Mouse (Mus musculus) lung, postnatal 0 days (tissue): ENCODE measurements around the gene Cracr2a. TPM values are rescaled to one million over a fixed set of nuclear protein-coding genes. Genes with fewer than 3 reads are reported as not detected.

Source experiments
- ATAC-seq: fragments of 200-750 bp; cut with Nextera tagmentation; 2 replicates; pipeline ENCODE4 v1.8.0; 2017; ENCODE audit warnings: moderate library complexity
- DNase-seq: peaks from one replicate; pipeline ENCODE4 v3.0.0-alpha.2; 2016; ENCODE audit warnings: low spot score
- H3K27ac ChIP-seq: fragments of 300-500 bp; sonication (generic); 2 replicates; pipeline ENCODE4 v1.5.1; 2014; ENCODE audit warnings: antibody characterized with exemption, mild to moderate bottlenecking, low read length, mixed read lengths
- H3K27me3 ChIP-seq: fragments of 300-500 bp; sonication (generic); replicated peaks from 2 replicates; pipeline ENCODE4 v1.6.1; 2014; ENCODE audit warnings: low read length, mixed read lengths; ENCODE audit not compliant: insufficient read depth
- H3K36me3 ChIP-seq: fragments of 300-500 bp; sonication (generic); 2 replicates; pipeline ENCODE4 v1.6.1; 2014; ENCODE audit warnings: low read length, mixed read lengths; ENCODE audit not compliant: insufficient read depth
- H3K4me1 ChIP-seq: fragments of 300-500 bp; sonication (generic); 2 replicates; pipeline ENCODE4 v1.6.1; 2014; ENCODE audit warnings: antibody characterized with exemption, low read depth, low read length, mixed read lengths; ENCODE audit not compliant: insufficient read depth
- H3K4me2 ChIP-seq: fragments of 300-500 bp; sonication (generic); replicated peaks from 2 replicates; pipeline ENCODE4 v1.6.1; 2014; ENCODE audit warnings: low read depth, mild to moderate bottlenecking, low read length, moderate library complexity, mixed read lengths
- H3K4me3 ChIP-seq: fragments of 300-500 bp; sonication (generic); 2 replicates; pipeline ENCODE4 v1.5.1; 2014; ENCODE audit warnings: low read depth, low read length
- H3K9ac ChIP-seq: fragments of 300-500 bp; sonication (generic); replicated peaks from 2 replicates; pipeline ENCODE4 v1.6.1; 2014; ENCODE audit warnings: low read depth, mild to moderate bottlenecking
- H3K9me3 ChIP-seq: fragments of 300-500 bp; sonication (generic); 2 replicates; pipeline ENCODE4 v1.6.1; 2016; ENCODE audit warnings: low read length, mixed read lengths
- CTCF ChIP-seq: IDR thresholded peaks from 2 replicates; pipeline ENCODE4 v1.5.1; 2016; ENCODE audit warnings: antibody characterized with exemption, mild to moderate bottlenecking
- EP300 ChIP-seq: IDR thresholded peaks from 2 replicates; pipeline ENCODE4 v1.6.1; 2016; ENCODE audit warnings: antibody characterized with exemption, mild to moderate bottlenecking, control low read depth
- WGBS: fragments of 180-500 bp; shearing (Covaris S2); extraction: QIAGEN DNeasy Blood & Tissue Kit; methylation state at CpG from one replicate; pipeline ENCODE4 v1.1.7; 2014; 5-methylcytosine and 5-hydroxymethylcytosine counted together
- polyA plus RNA-seq: library from polyadenylated mRNA; unstranded; fragments of >200 nt; fragmentation: Nextera tagmentation; extraction: Ambion mirVana; gene quantifications from 2 replicates; pipeline ENCODE4 v1.2.1, GENCODE M21; 2015

Gene Cracr2a
- polyA plus RNA-seq, 1 experiment from 2014 or later = 5.4 TPM

- no peaks in the 10 kb centered on the region for H3K9me3 ChIP-seq
- H3K4me1 ChIP-seq = no peaks in the 10 kb centered on the region
- no peak overlapping the region for H3K9ac ChIP-seq
- H3K4me3 ChIP-seq = no peak overlapping the region
- H3K4me2 ChIP-seq = no peak overlapping the region
- no peak overlapping the region for H3K27ac ChIP-seq
- no peaks in the 10 kb centered on the region for H3K27me3 ChIP-seq
- DNase-seq (no peak), ATAC-seq (no peak)
- no peaks in the 10 kb centered on the region for H3K36me3 ChIP-seq
- WGBS = 49% methylated on average over 6 of the region's 6 CpGs
- TF ChIP-seq EP300 (no peak), CTCF (no peak)
These were observed 126.2 kb downstream of the Cracr2a start for GRCm38 (mm10) chr6:127687181-127687860.

GRCm38 (mm10) chr6:127692298-127692697, 131.2 kb downstream of the Cracr2a start:
- H3K4me1 ChIP-seq = no peaks in the 10 kb centered on the region
- TF ChIP-seq CTCF (no peak), EP300 (no peak)
- no peaks in the 10 kb centered on the region for H3K27me3 ChIP-seq
- no peaks in the 10 kb centered on the region for H3K9me3 ChIP-seq
- H3K27ac ChIP-seq = no peak overlapping the region
- H3K36me3 ChIP-seq = no peaks in the 10 kb centered on the region
- 26% methylated on average over 7 of the region's 7 CpGs for WGBS
- no peak overlapping the region for H3K9ac ChIP-seq
- ATAC-seq (no peak), DNase-seq (no peak)
- H3K4me2 ChIP-seq = no peak overlapping the region
- H3K4me3 ChIP-seq = no peak overlapping the region

- no peak for DNase-seq
- Histone ChIP-seq H3K9me3 (no peaks in the 10 kb centered on the region), H3K4me2 (no peak overlapping the region), H3K27me3 (no peaks in the 10 kb centered on the region), H3K4me3 (no peak overlapping the region), H3K27ac (no peak overlapping the region), H3K36me3 (no peaks in the 10 kb centered on the region), H3K9ac (no peak overlapping the region), H3K4me1 (no peaks in the 10 kb centered on the region)
- no peak for ATAC-seq
- no peak for TF ChIP-seq EP300
- no peak for TF ChIP-seq CTCF
- 86% methylated on average over 7 of the region's 7 CpGs for WGBS
These were observed 132.5 kb downstream of the Cracr2a start for GRCm38 (mm10) chr6:127693681-127694080.

GRCm38 (mm10) chr6:127701036-127701783, 140.1 kb downstream of the Cracr2a start:
- TF ChIP-seq EP300 (no peak), CTCF (no peak)
- no peaks in the 10 kb centered on the region for H3K4me1 ChIP-seq
- DNase-seq = no peak
- H3K4me3 ChIP-seq = no peak overlapping the region
- no peak for ATAC-seq
- H3K27me3 ChIP-seq = no peaks in the 10 kb centered on the region
- H3K36me3 ChIP-seq = no peaks in the 10 kb centered on the region
- no peaks in the 10 kb centered on the region for H3K9me3 ChIP-seq
- H3K9ac ChIP-seq = no peak overlapping the region
- H3K27ac ChIP-seq = no peak overlapping the region
- WGBS = 55% methylated on average over 9 of the region's 11 CpGs
- H3K4me2 ChIP-seq = no peak overlapping the region

- Histone ChIP-seq H3K9ac (no peak overlapping the region), H3K27ac (no peak overlapping the region), H3K4me2 (no peak overlapping the region), H3K4me1 (no peaks in the 10 kb centered on the region), H3K4me3 (no peak overlapping the region), H3K27me3 (no peaks in the 10 kb centered on the region), H3K36me3 (no peaks in the 10 kb centered on the region), H3K9me3 (no peaks in the 10 kb centered on the region)
- no peak for ATAC-seq
- DNase-seq = no peak
- TF ChIP-seq EP300 (no peak), CTCF (no peak)
- 32% methylated on average over 1 of the region's 1 CpGs for WGBS
These were observed 147.1 kb downstream of the Cracr2a start for GRCm38 (mm10) chr6:127708218-127708628.

- no peak overlapping the region for H3K9ac ChIP-seq
- H3K9me3 ChIP-seq = no peaks in the 10 kb centered on the region
- no peaks in the 10 kb centered on the region for H3K27me3 ChIP-seq
- no peak overlapping the region for H3K27ac ChIP-seq
- no peaks in the 10 kb centered on the region for H3K36me3 ChIP-seq
- H3K4me2 ChIP-seq = no peak overlapping the region
- no peaks in the 10 kb centered on the region for H3K4me1 ChIP-seq
- 60% methylated on average over 5 of the region's 5 CpGs for WGBS
- no peak overlapping the region for H3K4me3 ChIP-seq
- ATAC-seq = no peak
- no peak for DNase-seq
- TF ChIP-seq EP300 (no peak), CTCF (no peak)
These were observed 153.8 kb downstream of the Cracr2a start for GRCm38 (mm10) chr6:127714906-127715305.
